Mouse (Mus musculus): Measurements from ENCODE around the gene Pik3c2b. TPM values are rescaled to one million over a fixed set of nuclear protein-coding genes. Genes with fewer than 3 reads are reported as not detected.
A peak's percentile ranks its signal among the peaks of the same experiment; 100 is the strongest.

Gene Pik3c2b
- polyA plus RNA-seq, 1 experiment = 15.5 TPM

GRCm38 (mm10) chr1:133069275-133070120, 24.0 kb downstream of the Pik3c2b start:
- TF ChIP-seq POLR2A (IDR thresholded peaks at IDR 0.05; ENCODE audit: borderline replicate concordance, insufficient read depth, low read length) (no peak), CTCF (IDR thresholded peaks at IDR 0.05; ENCODE audit: borderline replicate concordance, insufficient read depth, low read depth, low read length) (no peak)
- 0 out of 2 replicates have a peak overlapping the region, but pooled peaks have one; percentile 2 for H3K27ac ChIP-seq (ENCODE audit: insufficient read depth, low read length)
- peaks cover 10% of the 10 kb centered on the region for H3K4me1 ChIP-seq (ENCODE audit: control insufficient read depth, insufficient read depth, low read length)
- H3K4me3 ChIP-seq (replicated peaks; ENCODE audit: insufficient read depth, low read depth, low read length) = no peak overlapping the region
- WGBS = 73% methylated on average over 12 of the region's 12 CpGs
- DNase-seq = no peak
- H3K27me3 ChIP-seq (ENCODE audit: control insufficient read depth, insufficient read depth, low read length) = no peaks in the 10 kb centered on the region

- TF ChIP-seq POLR2A (IDR thresholded peaks at IDR 0.05; ENCODE audit: borderline replicate concordance, insufficient read depth, low read length) = no peak
- Histone ChIP-seq H3K4me3 (replicated peaks; ENCODE audit: insufficient read depth, low read depth, low read length) (no peak overlapping the region), H3K27ac (ENCODE audit: insufficient read depth, low read length) (no peak overlapping the region), H3K4me1 (ENCODE audit: control insufficient read depth, insufficient read depth, low read length) (peaks cover 10% of the 10 kb centered on the region), H3K27me3 (ENCODE audit: control insufficient read depth, insufficient read depth, low read length) (no peaks in the 10 kb centered on the region)
- no peak for DNase-seq
- 83% methylated on average over 5 of the region's 5 CpGs for WGBS
These were observed 24.7 kb downstream of the Pik3c2b start for GRCm38 (mm10) chr1:133070157-133070556.

- Histone ChIP-seq H3K4me3 (replicated peaks; ENCODE audit: insufficient read depth, low read depth, low read length) (peak overlapping the region; percentile 7), H3K4me1 (ENCODE audit: control insufficient read depth, insufficient read depth, low read length) (peaks cover 10% of the 10 kb centered on the region), H3K27me3 (ENCODE audit: control insufficient read depth, insufficient read depth, low read length) (no peaks in the 10 kb centered on the region), H3K27ac (ENCODE audit: insufficient read depth, low read length) (peak overlapping the region; percentile 54; the same call in 1 of the 2 replicates)
- DNase-seq = peak; percentile 44 to 52
- WGBS = 15% methylated on average over 16 of the region's 16 CpGs
- TF ChIP-seq CTCF (IDR thresholded peaks at IDR 0.05; ENCODE audit: borderline replicate concordance, insufficient read depth, low read depth, low read length) = no peak
- TF ChIP-seq POLR2A (IDR thresholded peaks at IDR 0.05; ENCODE audit: borderline replicate concordance, insufficient read depth, low read length) = no peak
These were observed 26.4 kb downstream of the Pik3c2b start for GRCm38 (mm10) chr1:133071666-133072381.

- peaks cover 10% of the 10 kb centered on the region for H3K4me1 ChIP-seq (ENCODE audit: control insufficient read depth, insufficient read depth, low read length)
- no peak for TF ChIP-seq POLR2A (IDR thresholded peaks at IDR 0.05; ENCODE audit: borderline replicate concordance, insufficient read depth, low read length)
- no peak for TF ChIP-seq CTCF (IDR thresholded peaks at IDR 0.05; ENCODE audit: borderline replicate concordance, insufficient read depth, low read depth, low read length)
- no peak overlapping the region for H3K4me3 ChIP-seq (replicated peaks; ENCODE audit: insufficient read depth, low read depth, low read length)
- 95% methylated on average over 9 of the region's 9 CpGs for WGBS
- DNase-seq = no peak
- no peak overlapping the region for H3K27ac ChIP-seq (ENCODE audit: insufficient read depth, low read length)
- no peaks in the 10 kb centered on the region for H3K27me3 ChIP-seq (ENCODE audit: control insufficient read depth, insufficient read depth, low read length)
These were observed 27.9 kb downstream of the Pik3c2b start for GRCm38 (mm10) chr1:133073327-133073856.

- Histone ChIP-seq H3K27ac (ENCODE audit: insufficient read depth, low read length) (no peak overlapping the region), H3K27me3 (ENCODE audit: control insufficient read depth, insufficient read depth, low read length) (no peaks in the 10 kb centered on the region), H3K4me3 (replicated peaks; ENCODE audit: insufficient read depth, low read depth, low read length) (no peak overlapping the region), H3K4me1 (ENCODE audit: control insufficient read depth, insufficient read depth, low read length) (peaks cover 10% of the 10 kb centered on the region)
- TF ChIP-seq CTCF (IDR thresholded peaks at IDR 0.05; ENCODE audit: borderline replicate concordance, insufficient read depth, low read depth, low read length) (no peak), POLR2A (IDR thresholded peaks at IDR 0.05; ENCODE audit: borderline replicate concordance, insufficient read depth, low read length) (no peak)
- 98% methylated on average over 13 of the region's 13 CpGs for WGBS
- no peak for DNase-seq
These were observed 29.1 kb downstream of the Pik3c2b start for GRCm38 (mm10) chr1:133074541-133074940.

- Histone ChIP-seq H3K4me3 (replicated peaks; ENCODE audit: insufficient read depth, low read depth, low read length) (no peak overlapping the region), H3K4me1 (ENCODE audit: control insufficient read depth, insufficient read depth, low read length) (peaks cover 10% of the 10 kb centered on the region), H3K27me3 (ENCODE audit: control insufficient read depth, insufficient read depth, low read length) (no peaks in the 10 kb centered on the region), H3K27ac (ENCODE audit: insufficient read depth, low read length) (no peak overlapping the region)
- no peak for DNase-seq
- 91% methylated on average over 6 of the region's 6 CpGs for WGBS
- TF ChIP-seq POLR2A (IDR thresholded peaks at IDR 0.05; ENCODE audit: borderline replicate concordance, insufficient read depth, low read length) (no peak), CTCF (IDR thresholded peaks at IDR 0.05; ENCODE audit: borderline replicate concordance, insufficient read depth, low read depth, low read length) (no peak)
These were observed 30.4 kb downstream of the Pik3c2b start for GRCm38 (mm10) chr1:133075651-133076400.
